ENCODE assay signal across 18 mouse cellular contexts in genomic region chr5:50042274-50042943, GRCm38 (mm10). TPM values are rescaled to one million over a fixed set of nuclear protein-coding genes. Genes with fewer than 3 reads are reported as not detected.
DNase-seq lines count a peak whose midpoint lies in the region; ATAC-seq and TF ChIP-seq lines count a peak whose summit lies in the region.
"Had no signal": no experiment of that assay in that cellular context is flagged by ENCODE, and none has a peak within 500 bp of the region (broad histone marks: within the 10 kb centered on the region; RNA-seq: fewer than 3 reads in every experiment).

No protein-coding gene starts in this region.

- 31% methylated on average over 7 of the region's 7 CpGs for WGBS in kidney, embryonic 16.5 days
- 38% methylated on average over 7 of the region's 7 CpGs for WGBS in forebrain, embryonic 13.5 days
- WGBS in hindbrain, embryonic 16.5 days: 41% methylated on average over 7 of the region's 7 CpGs
- WGBS in midbrain, postnatal 0 days: 36% methylated on average over 7 of the region's 7 CpGs

- TF ChIP-seq CTCF in midbrain, postnatal 0 days (IDR thresholded peaks at IDR 0.05): no peak

- ATAC-seq in kidney, embryonic 16.5 days (ENCODE audit: low FRiP score, low TSS enrichment): no peak
- peak; percentile 92 for ATAC-seq in forebrain, embryonic 13.5 days
- ATAC-seq in hindbrain, embryonic 16.5 days: peak; percentile 76
- peak; percentile 64; the same call in 1 of the 2 replicates for ATAC-seq in midbrain, postnatal 0 days (ENCODE audit: low FRiP score)

- H3K27me3 ChIP-seq in kidney, embryonic 16.5 days (ENCODE audit: insufficient read depth, low read length): no peaks in the 10 kb centered on the region
- no peaks in the 10 kb centered on the region for H3K27me3 ChIP-seq in forebrain, embryonic 13.5 days
- H3K27me3 ChIP-seq in hindbrain, embryonic 16.5 days (replicated peaks; ENCODE audit: control insufficient read depth, insufficient read depth, low read length): no peaks in the 10 kb centered on the region
- no peaks in the 10 kb centered on the region for H3K27me3 ChIP-seq in midbrain, postnatal 0 days (ENCODE audit: insufficient read depth, low read length)
- H3K27me3 ChIP-seq: liver, embryonic 15.5 days; stomach, embryonic 15.5 days had no signal

- H3K9ac ChIP-seq in kidney, embryonic 16.5 days (replicated peaks; ENCODE audit: low read length): no peak overlapping the region
- no peak overlapping the region for H3K9ac ChIP-seq in forebrain, embryonic 13.5 days
- no peak overlapping the region for H3K9ac ChIP-seq in hindbrain, embryonic 16.5 days (ENCODE audit: low read depth, low read length)
- no peak overlapping the region for H3K9ac ChIP-seq in midbrain, postnatal 0 days (replicated peaks; ENCODE audit: low read length, poor library complexity, severe bottlenecking)
- H3K9ac ChIP-seq: liver, embryonic 15.5 days; stomach, embryonic 15.5 days had no signal

- no peak overlapping the region for H3K4me2 ChIP-seq in kidney, embryonic 16.5 days (replicated peaks; ENCODE audit: low read depth, low read length)
- H3K4me2 ChIP-seq in forebrain, embryonic 13.5 days: no peak overlapping the region
- H3K4me2 ChIP-seq in hindbrain, embryonic 16.5 days (ENCODE audit: low read length): no peak overlapping the region
- H3K4me2 ChIP-seq in midbrain, postnatal 0 days (ENCODE audit: low read depth, low read length, poor library complexity, severe bottlenecking): no peak overlapping the region
- H3K4me2 ChIP-seq: heart, embryonic 11.5 days; liver, embryonic 15.5 days; stomach, embryonic 15.5 days had no signal

- peaks cover 41% of the 10 kb centered on the region for H3K4me1 ChIP-seq in kidney, embryonic 16.5 days (ENCODE audit: insufficient read depth, low read length)
- peaks cover 37% of the 10 kb centered on the region for H3K4me1 ChIP-seq in forebrain, embryonic 13.5 days
- H3K4me1 ChIP-seq in hindbrain, embryonic 16.5 days (ENCODE audit: control insufficient read depth, insufficient read depth, low read depth, low read length): peaks cover 9% of the 10 kb centered on the region; the same call in 1 of the 2 replicates
- 0 out of 2 replicates have a peak, but pooled peaks cover 3% of the 10 kb centered on the region for H3K4me1 ChIP-seq in midbrain, postnatal 0 days (ENCODE audit: insufficient read depth, low read length)
- H3K4me1 ChIP-seq: liver, embryonic 15.5 days had no signal

- no peak for DNase-seq in kidney, adult 18-20 months
- DNase-seq in midbrain, postnatal 0 days (ENCODE audit: low spot score): no peak
- no peak for DNase-seq in thymus, postnatal 4 days
- DNase-seq in ovary, adult 18-20 months (ENCODE audit: low spot score): no peak
- no peak for DNase-seq in T-cell, adult 2 months (ENCODE audit: low spot score)
- DNase-seq: cerebellum, adult 2 months; gastrocnemius, adult 2 months; kidney, adult 11 months; kidney, postnatal 25 days; layer of hippocampus, adult 9-11 months; lung, postnatal 10 days; spleen, adult 18-20 months had no signal

- no peaks in the 10 kb centered on the region for H3K9me3 ChIP-seq in kidney, embryonic 16.5 days (ENCODE audit: low read length)
- no peaks in the 10 kb centered on the region for H3K9me3 ChIP-seq in forebrain, embryonic 13.5 days (replicated peaks)
- H3K9me3 ChIP-seq in hindbrain, embryonic 16.5 days (ENCODE audit: control insufficient read depth, low read length): no peaks in the 10 kb centered on the region
- H3K9me3 ChIP-seq in midbrain, postnatal 0 days (ENCODE audit: low read length): no peaks in the 10 kb centered on the region
- H3K9me3 ChIP-seq: liver, embryonic 15.5 days; stomach, embryonic 15.5 days had no signal

- H3K4me3 ChIP-seq in kidney, embryonic 16.5 days (ENCODE audit: low read length): no peak overlapping the region
- no peak overlapping the region for H3K4me3 ChIP-seq in forebrain, embryonic 13.5 days
- H3K4me3 ChIP-seq in hindbrain, embryonic 16.5 days (ENCODE audit: low read length): no peak overlapping the region
- H3K4me3 ChIP-seq in midbrain, postnatal 0 days (ENCODE audit: low read depth, low read length): no peak overlapping the region
- H3K4me3 ChIP-seq: gastrocnemius, adult 2 months; liver, embryonic 15.5 days; stomach, embryonic 15.5 days had no signal

- 0 out of 2 replicates have a peak overlapping the region, but pooled peaks have one; percentile 34 for H3K27ac ChIP-seq in kidney, embryonic 16.5 days (ENCODE audit: low read length)
- peak overlapping the region; percentile 33 for H3K27ac ChIP-seq in forebrain, embryonic 13.5 days
- H3K27ac ChIP-seq in hindbrain, embryonic 16.5 days (ENCODE audit: low read depth, low read length): no peak overlapping the region
- H3K27ac ChIP-seq in midbrain, postnatal 0 days (ENCODE audit: low read depth, low read length): no peak overlapping the region
- H3K27ac ChIP-seq: gastrocnemius, adult 2 months; liver, embryonic 15.5 days; stomach, embryonic 15.5 days had no signal

- H3K36me3 ChIP-seq in kidney, embryonic 16.5 days (ENCODE audit: insufficient read depth, low read length): no peaks in the 10 kb centered on the region
- no peaks in the 10 kb centered on the region for H3K36me3 ChIP-seq in forebrain, embryonic 13.5 days (ENCODE audit: poor library complexity, severe bottlenecking)
- no peaks in the 10 kb centered on the region for H3K36me3 ChIP-seq in hindbrain, embryonic 16.5 days (ENCODE audit: control insufficient read depth, insufficient read depth, low read length)
- H3K36me3 ChIP-seq in midbrain, postnatal 0 days (ENCODE audit: insufficient read depth, low read length): no peaks in the 10 kb centered on the region
- H3K36me3 ChIP-seq: liver, embryonic 15.5 days; stomach, embryonic 15.5 days had no signal

RNA-seq across cellular contexts. Expression of gene Adgra3, which starts 16.4 kb away (rescaled TPM):
- 18.3 and 35.3 TPM in 2 replicates for polyA plus RNA-seq in kidney, embryonic 16.5 days (2015; fragmentation: Nextera tagmentation; extraction: Ambion mirVana)
- polyA plus RNA-seq in forebrain, embryonic 13.5 days (2015; fragmentation: Nextera tagmentation; extraction: Ambion mirVana): 22.3 and 22.6 TPM in 2 replicates
- polyA plus RNA-seq in hindbrain, embryonic 16.5 days (2015; fragmentation: Nextera tagmentation; extraction: Ambion mirVana): 6.1 and 13.5 TPM in 2 replicates
- 37.5 and 41.4 TPM in 2 replicates for total RNA-seq in midbrain, postnatal 0 days (2014; rRNA removed)
- 7.1 and 8.1 TPM in 2 replicates for polyA plus RNA-seq in midbrain, postnatal 0 days (2015; fragmentation: Nextera tagmentation; extraction: Ambion mirVana)

Comparison
In these comparisons a context has a peak if more than half of its experiments do, and no peak if none do; other contexts are left out.
1. H3K27ac ChIP-seq: peak in kidney, embryonic 16.5 days (single experiment) and forebrain, embryonic 13.5 days (single experiment); none in hindbrain, embryonic 16.5 days (single experiment) and midbrain, postnatal 0 days (single experiment).